Mouse (Mus musculus) NIH3T3 (cell line): Measurements from ENCODE around the gene Rps8.
"Not testable (repeated sequence)": the region's sequence is repeated elsewhere in the genome, so short reads cannot be mapped to it uniquely, and the experiment has no call there.

ENCODE experiments used
- DNase-seq: peaks from one replicate; pipeline ENCODE4 v3.0.0-alpha.2; 2012; ENCODE audit warnings: low read depth

The Rps8 gene

GRCm38 (mm10) chr4:117155792-117156355, at the start of gene Rps8:
TSS of gene Rps8 (minus strand) at chr4:117156243.
- peak; percentile 92 for DNase-seq

DNA sequence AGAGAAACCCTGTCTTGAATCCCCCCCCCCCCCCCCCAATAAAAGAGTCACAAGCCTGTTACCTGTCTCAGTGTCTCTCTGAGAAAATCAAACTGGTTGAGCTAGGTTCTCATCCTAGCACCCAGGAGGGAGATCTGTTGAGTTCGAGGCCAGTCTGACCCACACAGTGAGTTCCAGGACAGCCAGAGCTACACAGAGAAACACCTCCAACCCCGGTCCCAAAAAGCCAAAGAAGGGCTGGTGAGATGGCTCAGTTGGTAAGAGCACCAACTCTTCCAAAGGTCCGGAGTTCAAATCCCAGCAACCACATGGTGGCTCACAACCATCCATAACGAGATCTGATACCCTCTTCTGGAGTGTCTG, 46.9 kb upstream of the Rps8 start:
- no peak for DNase-seq

- DNase-seq = peak; percentile 80
Observed at GRCm38 (mm10) chr4:117202046-117202991, 46.3 kb upstream of the Rps8 start.

DNA sequence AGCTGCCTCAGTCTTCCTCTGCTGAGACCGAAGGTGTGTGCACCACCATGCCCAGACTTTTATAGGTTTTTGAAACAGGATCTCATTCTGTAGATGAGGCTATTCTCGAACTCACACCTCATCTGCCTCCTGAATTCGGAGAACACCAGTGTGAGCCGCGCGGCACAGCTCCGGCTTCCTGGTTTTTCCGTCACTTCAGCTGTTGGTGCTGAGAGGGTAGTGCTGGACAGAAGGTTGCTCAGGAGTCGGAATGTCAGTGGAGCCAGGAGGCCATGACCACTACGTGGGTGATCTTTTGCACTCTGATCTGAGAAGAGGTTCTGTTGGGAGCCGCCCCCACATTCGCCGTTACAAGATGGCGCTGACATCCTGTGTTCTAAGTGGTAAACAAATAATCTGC, 35.8 kb upstream of the Rps8 start:
- no peak for DNase-seq

DNA sequence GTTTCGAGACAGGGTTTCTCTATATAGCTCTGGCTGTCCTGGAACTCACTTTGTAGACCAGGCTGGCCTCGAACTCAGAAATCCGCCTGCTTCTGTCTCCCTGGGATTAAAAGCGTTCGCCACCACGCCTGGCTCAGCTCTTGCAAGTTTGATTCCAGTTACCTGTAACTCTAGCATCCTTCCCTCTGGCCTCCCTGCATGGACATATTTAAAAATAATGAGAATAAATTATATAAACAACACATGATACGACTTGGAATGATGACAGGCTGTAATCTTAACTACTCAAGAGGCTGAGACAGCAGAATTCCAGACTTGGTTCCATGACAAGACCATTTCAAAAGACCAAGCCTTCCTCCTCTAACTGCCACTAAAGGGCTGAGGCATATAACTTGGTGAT, 34.6 kb upstream of the Rps8 start:
- peak; percentile 60 for DNase-seq

GRCm38 (mm10) chr4:117189856-117190543, 34.0 kb upstream of the Rps8 start:
- DNase-seq = peak; percentile 84

DNA sequence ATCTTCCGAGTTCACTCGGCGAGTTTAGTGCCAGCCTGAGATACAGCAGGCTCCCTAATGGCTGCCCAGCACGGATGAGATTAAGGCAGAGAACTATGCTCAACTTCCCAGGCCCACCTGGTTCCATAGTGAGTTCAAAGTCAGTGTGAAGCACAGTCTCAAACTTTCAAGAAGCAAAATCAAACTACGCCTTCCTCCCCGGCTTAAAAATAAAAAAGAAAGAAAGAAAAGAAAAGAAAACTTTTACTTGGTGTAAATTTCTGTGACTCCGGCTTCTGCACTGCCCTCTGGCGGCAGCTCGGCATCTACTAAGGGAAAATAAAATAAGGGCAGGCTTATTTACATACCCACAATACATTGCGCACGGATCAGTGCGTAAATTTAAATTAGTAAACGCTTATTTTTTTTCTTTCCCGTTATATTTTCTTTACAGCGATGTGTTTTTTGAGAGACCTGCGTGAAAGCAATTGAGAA, 33.4 kb upstream of the Rps8 start:
- peak; percentile 96 for DNase-seq

- DNase-seq = peak; percentile 22
Observed at GRCm38 (mm10) chr4:117188969-117189368, 32.9 kb upstream of the Rps8 start.

DNA sequence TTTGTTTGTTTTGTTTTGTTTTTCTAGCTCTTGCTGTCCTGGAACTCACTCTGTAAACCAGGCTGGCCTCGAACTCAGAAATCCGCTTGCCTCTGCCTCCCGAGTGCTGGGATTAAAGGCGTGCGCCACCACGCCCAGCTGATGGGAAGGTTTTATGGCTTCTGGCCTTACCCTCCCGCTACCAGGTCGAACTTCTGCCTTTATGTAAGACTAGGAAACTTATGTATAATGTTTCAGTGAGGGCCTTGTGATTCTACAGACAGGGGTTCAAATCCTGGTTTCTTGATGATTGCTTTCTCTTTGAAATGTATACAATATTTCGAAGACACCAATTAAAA, 26.7 kb upstream of the Rps8 start:
- not testable (repeated sequence) for DNase-seq

DNA sequence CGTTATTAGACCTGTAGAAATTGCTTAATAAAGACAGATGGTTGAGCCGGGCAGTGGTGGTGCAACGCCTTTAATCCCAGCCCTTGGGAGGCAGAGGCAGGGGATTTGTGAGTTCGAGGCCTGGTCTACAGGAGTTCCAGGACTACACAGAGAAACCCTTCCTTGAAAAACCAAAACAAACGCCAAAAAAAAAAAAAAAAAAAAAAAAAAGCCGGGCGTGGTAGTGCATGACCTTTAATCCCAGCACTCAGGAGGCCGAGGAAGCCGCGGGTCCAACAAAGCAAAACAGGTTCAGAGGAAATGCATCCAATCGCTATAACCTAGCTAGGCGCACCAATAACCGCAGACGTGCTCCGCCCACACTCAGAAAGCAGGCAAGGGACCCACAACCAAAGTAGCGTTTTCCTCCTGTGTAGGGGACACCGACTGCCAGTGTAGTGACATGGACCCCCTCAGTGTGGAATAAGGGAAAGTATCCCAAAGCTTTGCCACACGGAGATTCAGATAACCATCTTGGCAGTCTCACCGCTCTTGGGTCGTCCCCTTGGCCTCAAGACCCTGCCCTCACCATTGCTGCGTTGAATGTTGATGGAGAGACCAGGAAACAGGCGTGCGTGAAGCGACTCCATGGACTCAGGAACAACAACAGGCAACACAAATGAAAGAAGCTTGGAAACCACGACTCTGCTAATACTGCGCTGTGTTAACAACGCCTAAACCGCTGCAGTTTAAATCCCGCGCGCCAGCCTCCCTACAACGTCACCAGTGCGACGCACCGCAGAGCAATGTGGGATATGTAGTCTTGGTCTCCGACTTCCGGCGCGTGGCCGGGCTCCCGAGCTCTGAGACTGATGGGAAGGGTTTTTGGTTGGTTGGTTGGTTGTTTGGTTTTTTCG, 26.1 kb upstream of the Rps8 start, which contains the start of gene Kif2c:
Gene Kif2c, minus strand, starts transcription at position 777 of the 896 bp plus-strand sequence.
- DNase-seq = peak; percentile 98

GRCm38 (mm10) chr4:117169936-117170335, 13.9 kb upstream of the Rps8 start:
- no peak for DNase-seq

GRCm38 (mm10) chr4:117161183-117161582, 5.1 kb upstream of the Rps8 start:
- no peak for DNase-seq

- no peak for DNase-seq
Observed at GRCm38 (mm10) chr4:117159666-117160065, 3.6 kb upstream of the Rps8 start.

- no peak for DNase-seq
Observed at GRCm38 (mm10) chr4:117156372-117156771, 329 bp upstream of the Rps8 start.

GRCm38 (mm10) chr4:117155020-117155791, 837 bp downstream of the Rps8 start:
- peak; percentile 43 for DNase-seq

DNA sequence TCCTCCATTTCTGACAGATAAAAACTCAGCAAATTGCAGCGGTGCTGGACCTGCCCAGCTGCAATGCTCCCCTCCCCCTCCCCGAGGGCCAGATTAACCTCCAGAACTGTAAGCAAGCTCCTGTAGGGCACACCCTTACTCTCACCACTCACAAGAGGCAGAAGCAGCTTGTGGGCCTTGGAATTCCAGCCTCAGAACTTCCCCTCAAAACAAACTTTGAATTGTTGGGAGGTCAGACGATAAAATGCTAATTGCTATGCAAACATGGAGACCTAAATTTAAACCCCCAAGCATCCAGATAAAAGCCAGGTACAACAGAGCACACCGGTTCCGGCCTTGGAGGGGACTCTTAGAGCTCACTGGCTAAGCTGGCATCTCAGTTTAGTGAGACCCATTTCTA, 3.3 kb downstream of the Rps8 start:
- DNase-seq = no peak

GRCm38 (mm10) chr4:117151416-117151815, 4.6 kb downstream of the Rps8 start:
- DNase-seq = no peak

DNA sequence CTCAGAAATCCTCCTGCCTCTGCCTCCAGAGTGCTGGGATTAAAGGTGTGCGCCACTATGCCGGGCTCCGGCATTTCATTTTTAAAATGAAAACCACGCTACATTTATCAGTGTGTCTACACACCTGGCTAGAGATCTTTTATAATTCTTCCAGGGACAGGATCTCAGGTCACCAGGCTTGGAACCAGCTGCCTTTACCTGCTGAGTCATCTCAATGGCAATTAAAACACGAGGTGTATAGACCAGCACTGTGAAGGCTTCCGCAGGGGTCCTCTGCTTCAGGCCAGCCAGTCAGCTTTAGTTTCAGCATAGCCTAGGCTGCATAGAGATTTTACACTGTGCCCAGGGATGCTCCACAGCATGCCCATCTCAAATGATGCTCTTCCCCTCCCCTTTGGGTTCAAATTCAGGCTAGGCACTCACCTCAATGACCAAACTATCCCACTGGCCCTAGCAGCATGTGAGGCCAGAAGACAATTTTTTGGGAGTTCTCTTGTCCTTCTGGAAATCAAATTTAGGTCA, 5.8 kb downstream of the Rps8 start:
- no peak for DNase-seq

- DNase-seq = no peak
Observed at GRCm38 (mm10) chr4:117149291-117150211, 6.5 kb downstream of the Rps8 start.

GRCm38 (mm10) chr4:117148815-117149214, 7.2 kb downstream of the Rps8 start:
- DNase-seq = no peak
